Mouse (Mus musculus) adrenal gland, postnatal 4 days (tissue): ENCODE measurements around the gene Grin2d. TPM values are rescaled to one million over a fixed set of nuclear protein-coding genes. Genes with fewer than 3 reads are reported as not detected.

Source experiments
- DNase-seq, 2 experiments: peaks; one replicate each; pipeline ENCODE4 v3.0.0; 2021 to 2022; ENCODE audit warnings: low spot score in 2 of 2, mixed read lengths in 2 of 2
- total RNA-seq, 2 experiments: library from RNA; stranded (reverse); gene quantifications; 2 replicates each; pipeline ENCODE4 v1.2.3; 2021

Grin2d gene
- total RNA-seq, 2 experiments from 2014 or later = 2.0 to 2.1 TPM

GRCm38 (mm10) chr7:45809276-45810075 is 68.7 kb downstream of the Grin2d start:
- no peak for DNase-seq

- no peak for DNase-seq
Measured at GRCm38 (mm10) chr7:45808471-45808870, 69.7 kb downstream of the Grin2d start.

GRCm38 (mm10) chr7:45805941-45806340 is 72.2 kb downstream of the Grin2d start:
- no peak for DNase-seq

- no peak for DNase-seq
Measured at GRCm38 (mm10) chr7:45802551-45802950, 75.6 kb downstream of the Grin2d start.

- DNase-seq = peak; percentile 81 to 83
Measured at GRCm38 (mm10) chr7:45801348-45801747, 76.8 kb downstream of the Grin2d start.

- DNase-seq = no peak
Measured at GRCm38 (mm10) chr7:45800546-45801204, 77.5 kb downstream of the Grin2d start.

- DNase-seq = no peak
Measured at GRCm38 (mm10) chr7:45800001-45800400, 78.2 kb downstream of the Grin2d start.

GRCm38 (mm10) chr7:45798931-45799330 is 79.2 kb downstream of the Grin2d start:
- DNase-seq = no peak

- no peak for DNase-seq
Measured at GRCm38 (mm10) chr7:45798511-45798836, 79.7 kb downstream of the Grin2d start.

- DNase-seq = no peak
Measured at GRCm38 (mm10) chr7:45797661-45798510, 80.3 kb downstream of the Grin2d start.

- DNase-seq = no peak
Measured at GRCm38 (mm10) chr7:45796950-45797349, 81.2 kb downstream of the Grin2d start.

- no peak for DNase-seq
Measured at GRCm38 (mm10) chr7:45794971-45795370, 83.2 kb downstream of the Grin2d start.

- no peak for DNase-seq
Measured at GRCm38 (mm10) chr7:45793969-45794585, 84.1 kb downstream of the Grin2d start.

- DNase-seq = no peak
Measured at GRCm38 (mm10) chr7:45793240-45793639, 84.9 kb downstream of the Grin2d start.

- DNase-seq = no peak
Measured at GRCm38 (mm10) chr7:45791756-45792490, 86.3 kb downstream of the Grin2d start.

- no peak for DNase-seq
Measured at GRCm38 (mm10) chr7:45790721-45791120, 87.5 kb downstream of the Grin2d start.

GRCm38 (mm10) chr7:45787642-45788041 is 90.5 kb downstream of the Grin2d start:
- no peak for DNase-seq

GRCm38 (mm10) chr7:45786661-45787413 is 91.3 kb downstream of the Grin2d start:
- DNase-seq = no peak

GRCm38 (mm10) chr7:45786136-45786578 is 92.0 kb downstream of the Grin2d start:
- DNase-seq = no peak
